Mouse (Mus musculus) bone marrow macrophage, adult 2 months (primary cell): Measurements from ENCODE around the gene Cbr2.

Experiments
- CTCF ChIP-seq: IDR thresholded peaks from 2 replicates; pipeline ENCODE4 v1.5.1; 2012; ENCODE audit warnings: low read depth, mild to moderate bottlenecking, low read length, moderate library complexity
- POLR2A ChIP-seq: IDR thresholded peaks from 2 replicates; pipeline ENCODE4 v1.6.1; 2012; ENCODE audit warnings: mild to moderate bottlenecking, low read depth, low read length, borderline replicate concordance

DNA sequence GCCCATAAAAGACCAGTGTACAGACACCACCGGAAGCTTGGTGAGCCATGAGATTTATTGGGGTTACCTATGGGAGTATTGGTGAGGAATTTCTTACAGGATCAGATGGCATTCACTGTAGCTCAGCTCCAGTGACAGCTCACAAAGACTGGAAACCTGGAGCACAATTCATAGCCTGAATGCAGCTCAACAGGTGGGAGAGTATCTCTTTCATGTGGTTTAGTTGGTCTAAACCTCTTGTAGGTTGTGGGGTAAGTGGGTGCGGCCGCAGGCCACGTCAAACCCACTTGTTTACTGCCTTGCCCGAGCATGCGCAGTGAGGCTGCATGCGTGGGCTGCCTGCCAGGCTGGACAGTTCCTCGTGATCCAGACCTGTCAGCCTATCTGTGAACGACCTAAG is 28.3 kb upstream of the Cbr2 start:
- TF ChIP-seq POLR2A = no peak
- TF ChIP-seq CTCF = no peak
